ENCODE assay signal across 27 mouse cellular contexts in the genomic region with DNA sequence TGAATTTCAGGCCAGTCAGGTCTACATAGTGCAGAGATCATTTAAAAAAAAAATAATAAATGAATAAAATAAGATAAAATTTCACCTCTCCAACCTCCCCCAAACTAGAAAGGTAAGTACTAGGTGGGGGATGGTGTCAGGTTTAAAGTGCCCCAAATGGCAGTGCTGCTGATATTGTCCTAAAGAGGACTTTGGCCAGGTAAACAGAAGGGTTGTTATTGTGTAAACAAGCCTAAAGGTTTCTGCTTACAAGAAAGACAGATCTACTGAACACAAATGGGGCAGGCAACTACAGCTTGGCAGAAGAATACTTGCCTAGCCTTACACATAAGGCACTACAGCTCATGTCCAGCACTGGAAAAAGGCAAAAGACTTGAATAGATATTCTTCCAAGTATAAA. TPM values are rescaled to one million over a fixed set of nuclear protein-coding genes. Genes with fewer than 3 reads are reported as not detected.
DNase-seq lines count a peak whose midpoint lies in the region; ATAC-seq and TF ChIP-seq lines count a peak whose summit lies in the region.
"Had no signal": no experiment of that assay in that cellular context is flagged by ENCODE, and none has a peak within 500 bp of the region (broad histone marks: within the 10 kb centered on the region; RNA-seq: fewer than 3 reads in every experiment).

No protein-coding gene starts in this region.

- no peaks in the 10 kb centered on the region for H3K9me3 ChIP-seq in liver, embryonic 12.5 days (replicated peaks)
- no peaks in the 10 kb centered on the region for H3K9me3 ChIP-seq in liver, embryonic 16.5 days (replicated peaks; ENCODE audit: control insufficient read depth, low read length)
- no peaks in the 10 kb centered on the region for H3K9me3 ChIP-seq in liver, embryonic 11.5 days (ENCODE audit: control insufficient read depth, low read length)
- H3K9me3 ChIP-seq: embryonic facial prominence, embryonic 13.5 days; embryonic facial prominence, embryonic 15.5 days; forebrain, embryonic 10.5 days; forebrain, embryonic 12.5 days; G1E had no signal

- ATAC-seq in liver, embryonic 12.5 days: no peak
- ATAC-seq in liver, embryonic 16.5 days (ENCODE audit: low read depth): peak; percentile 58
- ATAC-seq in liver, embryonic 11.5 days (replicated peaks; ENCODE audit: low FRiP score): no peak
- ATAC-seq: activated CD4-positive, CD25-positive, alpha-beta regulatory T cell, adult 4 months; CD4-positive, CD25-positive, alpha-beta regulatory T cell, adult 4 months; forebrain, embryonic 14.5 days; forebrain, embryonic 16.5 days; Patski had no signal

- H3K27me3 ChIP-seq in liver, adult 2 months (ENCODE audit: control insufficient read depth, insufficient read depth, low read length): no peaks in the 10 kb centered on the region
- H3K27me3 ChIP-seq in liver, embryonic 12.5 days (replicated peaks): no peaks in the 10 kb centered on the region
- no peaks in the 10 kb centered on the region for H3K27me3 ChIP-seq in liver, embryonic 16.5 days (ENCODE audit: control insufficient read depth, insufficient read depth, low read depth, low read length)
- no peaks in the 10 kb centered on the region for H3K27me3 ChIP-seq in liver, embryonic 11.5 days (replicated peaks; ENCODE audit: control insufficient read depth, insufficient read depth, low read length)
- H3K27me3 ChIP-seq: CH12.LX; embryonic facial prominence, embryonic 13.5 days; embryonic facial prominence, embryonic 15.5 days; forebrain, embryonic 12.5 days; Patski had no signal

- no peak overlapping the region for H3K4me3 ChIP-seq in liver, adult 2 months (ENCODE audit: insufficient read depth, low read depth, low read length)
- no peak overlapping the region for H3K4me3 ChIP-seq in liver, embryonic 12.5 days
- no peak overlapping the region for H3K4me3 ChIP-seq in liver, embryonic 16.5 days (ENCODE audit: low read depth, low read length)
- H3K4me3 ChIP-seq in liver, embryonic 11.5 days (ENCODE audit: low read depth, low read length): no peak overlapping the region
- H3K4me3 ChIP-seq: embryonic facial prominence, embryonic 13.5 days; embryonic facial prominence, embryonic 15.5 days; erythroblast, embryonic 14.5 days; forebrain, embryonic 10.5 days; forebrain, embryonic 12.5 days had no signal

- TF ChIP-seq CTCF in liver, adult 2 months (IDR thresholded peaks at IDR 0.05; ENCODE audit: low read depth, low read length): no peak

- H3K36me3 ChIP-seq in liver, adult 2 months (ENCODE audit: control insufficient read depth, insufficient read depth, low read length): no peaks in the 10 kb centered on the region
- H3K36me3 ChIP-seq in liver, embryonic 12.5 days: no peaks in the 10 kb centered on the region
- H3K36me3 ChIP-seq in liver, embryonic 16.5 days (ENCODE audit: control insufficient read depth, insufficient read depth): no peaks in the 10 kb centered on the region
- H3K36me3 ChIP-seq in liver, embryonic 11.5 days (ENCODE audit: control insufficient read depth, insufficient read depth, low read length): no peaks in the 10 kb centered on the region
- H3K36me3 ChIP-seq: embryonic facial prominence, embryonic 13.5 days; embryonic facial prominence, embryonic 15.5 days; forebrain, embryonic 10.5 days; forebrain, embryonic 12.5 days; G1E had no signal

- H3K27ac ChIP-seq in liver, adult 2 months (replicated peaks; ENCODE audit: insufficient read depth, low read depth, low read length): no peak overlapping the region
- H3K27ac ChIP-seq in liver, embryonic 12.5 days: no peak overlapping the region
- no peak overlapping the region for H3K27ac ChIP-seq in liver, embryonic 16.5 days (ENCODE audit: low read length)
- H3K27ac ChIP-seq in liver, embryonic 11.5 days (ENCODE audit: low read depth, low read length): no peak overlapping the region
- H3K27ac ChIP-seq: embryonic facial prominence, embryonic 13.5 days; embryonic facial prominence, embryonic 15.5 days; forebrain, embryonic 10.5 days; forebrain, embryonic 12.5 days had no signal

- no peak overlapping the region for H3K4me2 ChIP-seq in liver, embryonic 12.5 days
- H3K4me2 ChIP-seq in liver, embryonic 16.5 days (ENCODE audit: low read depth, low read length): no peak overlapping the region
- no peak overlapping the region for H3K4me2 ChIP-seq in liver, embryonic 11.5 days
- H3K4me2 ChIP-seq: embryonic facial prominence, embryonic 13.5 days; embryonic facial prominence, embryonic 15.5 days; forebrain, embryonic 12.5 days had no signal

- peak; percentile 72 for DNase-seq in liver, adult 2 months (ENCODE audit: extremely low read depth, low read depth, low spot score)
- no peak for DNase-seq in liver, embryonic 11.5 days (ENCODE audit: low spot score)
- DNase-seq in adrenal gland, postnatal 36 days: no peak
- DNase-seq: adrenal gland, adult 8-10 months; adrenal gland, postnatal 14 days; B cell, adult 2 months; cerebellum, adult 11 months; cerebellum, adult 18-20 months; cerebellum, adult 8-10 months; cerebellum, adult 9-11 months; cerebellum, postnatal 14 days; cerebellum, postnatal 36 days; embryo, embryonic 11 days had no signal

- peaks cover 3% of the 10 kb centered on the region; the same call in 1 of the 2 replicates for H3K4me1 ChIP-seq in liver, adult 2 months (ENCODE audit: control insufficient read depth, insufficient read depth, low read length)
- H3K4me1 ChIP-seq in liver, embryonic 12.5 days: no peaks in the 10 kb centered on the region
- H3K4me1 ChIP-seq in liver, embryonic 16.5 days (ENCODE audit: control insufficient read depth, low read depth, low read length): no peaks in the 10 kb centered on the region
- no peaks in the 10 kb centered on the region for H3K4me1 ChIP-seq in liver, embryonic 11.5 days (replicated peaks; ENCODE audit: control insufficient read depth, insufficient read depth, low read length)
- H3K4me1 ChIP-seq: embryonic facial prominence, embryonic 13.5 days; embryonic facial prominence, embryonic 15.5 days; forebrain, embryonic 10.5 days; forebrain, embryonic 12.5 days had no signal

- no peaks in the 10 kb centered on the region for H3K79me2 ChIP-seq in liver, adult 2 months (ENCODE audit: control insufficient read depth, insufficient read depth, low read length)

- no peak for TF ChIP-seq POLR2A in liver, adult 2 months (IDR thresholded peaks at IDR 0.05; ENCODE audit: extremely low read depth, insufficient read depth, low read length)

- H3K9ac ChIP-seq in liver, adult 2 months (ENCODE audit: low read depth, low read length): no peak overlapping the region
- no peak overlapping the region for H3K9ac ChIP-seq in liver, embryonic 12.5 days
- no peak overlapping the region for H3K9ac ChIP-seq in liver, embryonic 16.5 days (ENCODE audit: low read depth, low read length)
- H3K9ac ChIP-seq in liver, embryonic 11.5 days (ENCODE audit: low read depth, low read length): no peak overlapping the region
- H3K9ac ChIP-seq: embryonic facial prominence, embryonic 13.5 days; embryonic facial prominence, embryonic 15.5 days; forebrain, embryonic 12.5 days had no signal

RNA-seq across cellular contexts. Expression of a gene that starts 22.6 kb away (rescaled TPM):
- 10.0 and 11.1 TPM in 2 replicates for total RNA-seq in liver, adult 2 months (2014; rRNA removed)
- polyA plus RNA-seq in liver, adult 2 months (2012; rRNA removed): 1.6 and 1.7 TPM in 2 replicates
- polyA plus RNA-seq in liver, embryonic 12.5 days (2016; fragmentation: Nextera tagmentation; extraction: Ambion mirVana): 8.1 and 8.8 TPM in 2 replicates
- polyA plus RNA-seq in liver, embryonic 16.5 days (2015; fragmentation: Nextera tagmentation; extraction: Ambion mirVana): 3.1 and 3.2 TPM in 2 replicates
- polyA plus RNA-seq in liver, embryonic 11.5 days (2014; fragmentation: Nextera tagmentation; extraction: Ambion mirVana): 13.6 and 13.7 TPM in 2 replicates
- total RNA-seq in adrenal gland, postnatal 36 days (2021): 10 to 100 TPM; 42.9 to 46.7 TPM

RNA-seq across cellular contexts. Expression of a gene that starts 30.6 kb away (rescaled TPM):
- 49.3 and 50.9 TPM in 2 replicates for total RNA-seq in liver, adult 2 months (2014; rRNA removed)
- polyA plus RNA-seq in liver, adult 2 months (2012; rRNA removed): 11.1 and 12.6 TPM in 2 replicates
- polyA plus RNA-seq in liver, embryonic 12.5 days (2016; fragmentation: Nextera tagmentation; extraction: Ambion mirVana): 87.6 and 87.8 TPM in 2 replicates
- 20.3 and 21.6 TPM in 2 replicates for polyA plus RNA-seq in liver, embryonic 16.5 days (2015; fragmentation: Nextera tagmentation; extraction: Ambion mirVana)
- 89.4 and 93.4 TPM in 2 replicates for polyA plus RNA-seq in liver, embryonic 11.5 days (2014; fragmentation: Nextera tagmentation; extraction: Ambion mirVana)
- 100 to 1,000 TPM; 145 to 225 TPM for total RNA-seq in adrenal gland, postnatal 36 days (2021)
